ENCODE assay signal across 11 mouse cellular contexts in the genomic region with DNA sequence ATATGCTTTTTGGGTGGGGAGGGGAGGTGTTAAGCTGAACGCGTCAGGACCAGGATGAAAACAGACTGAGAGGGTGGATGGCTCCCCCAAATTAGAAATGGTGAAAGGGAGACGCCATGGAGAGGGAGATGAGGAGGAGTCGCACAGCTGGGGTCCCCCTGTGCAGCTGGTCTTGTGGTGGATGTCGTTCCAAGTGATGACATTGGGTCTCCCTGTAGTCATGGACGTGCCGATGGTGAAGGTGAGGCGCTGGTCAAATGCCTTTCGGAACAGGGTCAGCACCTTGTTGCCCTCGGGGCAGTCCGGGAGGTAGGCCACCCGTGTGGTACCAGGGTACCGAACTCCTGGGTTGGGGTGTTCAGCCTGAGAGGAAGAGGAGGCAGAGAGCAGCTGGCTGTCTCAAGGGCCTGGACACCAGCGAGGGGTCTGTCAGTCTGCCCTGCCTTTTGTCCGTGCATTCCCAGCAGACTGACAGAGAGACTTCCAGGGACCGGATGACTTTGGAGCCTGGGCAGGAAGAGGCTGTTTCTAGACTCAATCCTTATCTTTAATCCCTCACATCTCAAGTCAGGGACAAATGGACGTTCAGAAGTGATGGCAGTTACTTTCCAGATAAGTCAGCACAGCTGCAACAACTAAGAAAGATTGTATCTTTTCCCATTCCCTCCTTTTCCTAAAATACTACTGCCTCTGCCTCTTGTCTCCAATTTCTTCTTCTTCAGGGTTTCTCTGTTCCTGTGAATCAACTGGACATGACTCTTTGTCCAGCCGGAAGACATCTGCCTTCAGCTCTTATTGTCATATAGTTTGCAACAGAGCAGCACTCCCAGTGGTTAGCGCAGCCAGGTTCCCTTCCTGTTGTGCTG. TPM values are rescaled to one million over a fixed set of nuclear protein-coding genes. Genes with fewer than 3 reads are reported as not detected.
DNase-seq lines count a peak whose midpoint lies in the region; ATAC-seq and TF ChIP-seq lines count a peak whose summit lies in the region.
"Had no signal": no experiment of that assay in that cellular context is flagged by ENCODE, and none has a peak within 500 bp of the region (broad histone marks: within the 10 kb centered on the region; RNA-seq: fewer than 3 reads in every experiment).

No protein-coding gene starts in this region.

- no peaks in the 10 kb centered on the region for H3K9me3 ChIP-seq in heart, embryonic 10.5 days
- H3K9me3 ChIP-seq in lung, postnatal 0 days (ENCODE audit: low read length) = no peaks in the 10 kb centered on the region
- H3K9me3 ChIP-seq in embryonic facial prominence, embryonic 14.5 days (ENCODE audit: control insufficient read depth, low read length) = no peaks in the 10 kb centered on the region
- H3K9me3 ChIP-seq in liver, embryonic 16.5 days (replicated peaks; ENCODE audit: control insufficient read depth, low read length) = no peaks in the 10 kb centered on the region
- H3K9me3 ChIP-seq in hindbrain, embryonic 12.5 days (replicated peaks) = no peaks in the 10 kb centered on the region

- TF ChIP-seq CTCF in lung, postnatal 0 days (IDR thresholded peaks at IDR 0.05) = 0 out of 2 replicates have a peak, but pooled peaks have one; percentile 1
- TF ChIP-seq CTCF in lung, adult 2 months (IDR thresholded peaks at IDR 0.05; ENCODE audit: insufficient read depth, low read length) = no peak

- peaks cover 80% of the 10 kb centered on the region for H3K4me1 ChIP-seq in heart, embryonic 10.5 days
- peaks cover 20% of the 10 kb centered on the region; the same call in 1 of the 2 replicates for H3K4me1 ChIP-seq in lung, postnatal 0 days (ENCODE audit: insufficient read depth, low read depth, low read length)
- H3K4me1 ChIP-seq in lung, adult 2 months (ENCODE audit: control insufficient read depth, insufficient read depth, low read length) = peaks cover 3% of the 10 kb centered on the region
- peaks cover 27% of the 10 kb centered on the region for H3K4me1 ChIP-seq in embryonic facial prominence, embryonic 14.5 days (ENCODE audit: control insufficient read depth, insufficient read depth, low read length)
- H3K4me1 ChIP-seq in liver, embryonic 16.5 days (ENCODE audit: control insufficient read depth, low read depth, low read length) = peaks cover 74% of the 10 kb centered on the region
- peaks cover 51% of the 10 kb centered on the region for H3K4me1 ChIP-seq in hindbrain, embryonic 12.5 days

- TF ChIP-seq POLR2A in lung, adult 2 months (IDR thresholded peaks at IDR 0.05; ENCODE audit: borderline replicate concordance, extremely low read depth, low read depth, low read length) = no peak

- peak overlapping the region; percentile 82; the same call in 1 of the 2 replicates for H3K4me2 ChIP-seq in lung, postnatal 0 days (replicated peaks; ENCODE audit: low read depth, low read length)
- H3K4me2 ChIP-seq in embryonic facial prominence, embryonic 14.5 days (ENCODE audit: low read depth, low read length) = peak overlapping the region; percentile 97
- no peak overlapping the region for H3K4me2 ChIP-seq in liver, embryonic 16.5 days (ENCODE audit: low read depth, low read length)
- H3K4me2 ChIP-seq in hindbrain, embryonic 12.5 days (replicated peaks) = no peak overlapping the region

- DNase-seq in heart, embryonic 10.5 days (ENCODE audit: low spot score) = no peak
- no peak for DNase-seq in heart, postnatal 4 days
- DNase-seq in lung, postnatal 0 days (ENCODE audit: low spot score) = no peak
- DNase-seq in lung, adult 2 months = no peak
- no peak for DNase-seq in embryonic facial prominence, embryonic 14.5 days (ENCODE audit: low spot score)
- DNase-seq in adrenal gland, adult (ENCODE audit: inconsistent age in 2 of 2, low spot score in 1 of 2) = no peak
- DNase-seq: right cerebral cortex, postnatal 4 days had no signal

- no peak for TF ChIP-seq EP300 in lung, postnatal 0 days (IDR thresholded peaks at IDR 0.05)

- H3K27ac ChIP-seq in heart, embryonic 10.5 days = no peak overlapping the region; the same call in 1 of the 2 replicates
- 0 out of 2 replicates have a peak overlapping the region, but pooled peaks have one; percentile 14 for H3K27ac ChIP-seq in lung, postnatal 0 days (ENCODE audit: low read length)
- H3K27ac ChIP-seq in embryonic facial prominence, embryonic 14.5 days (replicated peaks; ENCODE audit: low read depth, low read length) = peak overlapping the region; percentile 96
- peak overlapping the region; percentile 87 for H3K27ac ChIP-seq in liver, embryonic 16.5 days (ENCODE audit: low read length)
- H3K27ac ChIP-seq in hindbrain, embryonic 12.5 days = no peak overlapping the region

- H3K9ac ChIP-seq in lung, postnatal 0 days (replicated peaks; ENCODE audit: low read depth) = no peak overlapping the region
- H3K9ac ChIP-seq in embryonic facial prominence, embryonic 14.5 days (ENCODE audit: low read depth, low read length) = 0 out of 2 replicates have a peak overlapping the region, but pooled peaks have one; percentile 88
- H3K9ac ChIP-seq in liver, embryonic 16.5 days (ENCODE audit: low read depth, low read length) = no peak overlapping the region
- H3K9ac ChIP-seq in hindbrain, embryonic 12.5 days = no peak overlapping the region

- 62% methylated on average over 19 of the region's 19 CpGs for WGBS in heart, embryonic 10.5 days
- 61% methylated on average over 19 of the region's 19 CpGs for WGBS in lung, postnatal 0 days
- WGBS in lung, adult 2 months = 73% methylated on average over 19 of the region's 19 CpGs
- WGBS in embryonic facial prominence, embryonic 14.5 days = 74% methylated on average over 19 of the region's 19 CpGs
- whole genome bisulfite sequencing in liver, embryonic 16.5 days (ENCODE audit: insufficient replicate concordance) = 60% methylated on average over 19 of the region's 19 CpGs
- WGBS in hindbrain, embryonic 12.5 days = 78% methylated on average over 19 of the region's 19 CpGs

- no peak for ATAC-seq in lung, postnatal 0 days
- ATAC-seq in embryonic facial prominence, embryonic 14.5 days (ENCODE audit: low read depth) = no peak
- no peak for ATAC-seq in liver, embryonic 16.5 days (ENCODE audit: low read depth)
- ATAC-seq in hindbrain, embryonic 12.5 days (ENCODE audit: low FRiP score) = no peak
- ATAC-seq: inflammation-experienced regulatory T-cells, adult 6 months had no signal

- H3K27me3 ChIP-seq in heart, embryonic 10.5 days (ENCODE audit: insufficient read depth, poor library complexity, severe bottlenecking) = no peaks in the 10 kb centered on the region; the same call in none of the 2 replicates
- peaks cover 5% of the 10 kb centered on the region; the same call in 1 of the 2 replicates for H3K27me3 ChIP-seq in lung, postnatal 0 days (replicated peaks; ENCODE audit: insufficient read depth, low read length)
- no peaks in the 10 kb centered on the region for H3K27me3 ChIP-seq in embryonic facial prominence, embryonic 14.5 days (replicated peaks; ENCODE audit: control insufficient read depth, insufficient read depth, low read length)
- peaks cover 3% of the 10 kb centered on the region for H3K27me3 ChIP-seq in liver, embryonic 16.5 days (ENCODE audit: control insufficient read depth, insufficient read depth, low read depth, low read length)
- no peaks in the 10 kb centered on the region for H3K27me3 ChIP-seq in hindbrain, embryonic 12.5 days
- H3K27me3 ChIP-seq: CH12.LX had no signal

- H3K36me3 ChIP-seq in heart, embryonic 10.5 days = peaks cover 18% of the 10 kb centered on the region
- no peaks in the 10 kb centered on the region for H3K36me3 ChIP-seq in lung, postnatal 0 days (ENCODE audit: insufficient read depth, low read length)
- peaks cover 35% of the 10 kb centered on the region for H3K36me3 ChIP-seq in embryonic facial prominence, embryonic 14.5 days (ENCODE audit: control insufficient read depth, insufficient read depth, low read length)
- no peaks in the 10 kb centered on the region for H3K36me3 ChIP-seq in liver, embryonic 16.5 days (ENCODE audit: control insufficient read depth, insufficient read depth)
- H3K36me3 ChIP-seq in hindbrain, embryonic 12.5 days = peaks cover 17% of the 10 kb centered on the region; the same call in 1 of the 2 replicates

- 0 out of 2 replicates have a peak overlapping the region, but pooled peaks have one; percentile 81 for H3K4me3 ChIP-seq in heart, embryonic 10.5 days
- H3K4me3 ChIP-seq in lung, postnatal 0 days (ENCODE audit: low read depth, low read length) = no peak overlapping the region
- no peak overlapping the region for H3K4me3 ChIP-seq in lung, adult 2 months (replicated peaks; ENCODE audit: extremely low read depth, low read depth, low read length)
- H3K4me3 ChIP-seq in embryonic facial prominence, embryonic 14.5 days (ENCODE audit: low read depth, low read length) = peak overlapping the region; percentile 74; the same call in 1 of the 2 replicates
- no peak overlapping the region for H3K4me3 ChIP-seq in liver, embryonic 16.5 days (ENCODE audit: low read depth, low read length)
- H3K4me3 ChIP-seq in hindbrain, embryonic 12.5 days = no peak overlapping the region

RNA-seq across cellular contexts. Expression of a gene that starts 1.5 kb away (rescaled TPM):
- polyA plus RNA-seq in heart, embryonic 10.5 days (2016; fragmentation: Nextera tagmentation; extraction: Ambion mirVana) = 21.4 and 28.8 TPM in 2 replicates
- total RNA-seq in heart, postnatal 4 days (2021) = 10 to 100 TPM; 19.9 to 21.0 TPM
- 27.9 and 37.1 TPM in 2 replicates for polyA plus RNA-seq in lung, postnatal 0 days (2015; fragmentation: Nextera tagmentation; extraction: Ambion mirVana)
- polyA plus RNA-seq in lung, adult 2 months (2012; rRNA removed) = 29.1 and 36.7 TPM in 2 replicates
- 76.7 and 87.7 TPM in 2 replicates for polyA plus RNA-seq in embryonic facial prominence, embryonic 14.5 days (2014; fragmentation: Nextera tagmentation; extraction: Ambion mirVana)
- 4.8 and 5.7 TPM in 2 replicates for polyA plus RNA-seq in liver, embryonic 16.5 days (2015; fragmentation: Nextera tagmentation; extraction: Ambion mirVana)
- polyA plus RNA-seq in hindbrain, embryonic 12.5 days (2016; fragmentation: Nextera tagmentation; extraction: Ambion mirVana) = 52.2 and 61.4 TPM in 2 replicates

RNA-seq across cellular contexts. Expression of a gene that starts 4.1 kb away (rescaled TPM):
- 78.4 and 91.4 TPM in 2 replicates for polyA plus RNA-seq in heart, embryonic 10.5 days (2016; fragmentation: Nextera tagmentation; extraction: Ambion mirVana)
- 10 to 100 TPM; 50.0 to 53.8 TPM for total RNA-seq in heart, postnatal 4 days (2021)
- polyA plus RNA-seq in lung, postnatal 0 days (2015; fragmentation: Nextera tagmentation; extraction: Ambion mirVana) = 47.5 and 47.8 TPM in 2 replicates
- polyA plus RNA-seq in lung, adult 2 months (2012; rRNA removed) = 134 and 157 TPM in 2 replicates
- 112 and 120 TPM in 2 replicates for polyA plus RNA-seq in embryonic facial prominence, embryonic 14.5 days (2014; fragmentation: Nextera tagmentation; extraction: Ambion mirVana)
- 13.4 and 14.8 TPM in 2 replicates for polyA plus RNA-seq in liver, embryonic 16.5 days (2015; fragmentation: Nextera tagmentation; extraction: Ambion mirVana)
- 199 and 203 TPM in 2 replicates for polyA plus RNA-seq in hindbrain, embryonic 12.5 days (2016; fragmentation: Nextera tagmentation; extraction: Ambion mirVana)

RNA-seq across cellular contexts. Expression of a gene that starts 11.0 kb away (rescaled TPM):
- 9.2 and 12.9 TPM in 2 replicates for polyA plus RNA-seq in heart, embryonic 10.5 days (2016; fragmentation: Nextera tagmentation; extraction: Ambion mirVana)
- total RNA-seq in heart, postnatal 4 days (2021) = 10 to 100 TPM; 25.7 to 31.8 TPM
- 1.0 and 1.1 TPM in 2 replicates for polyA plus RNA-seq in lung, postnatal 0 days (2015; fragmentation: Nextera tagmentation; extraction: Ambion mirVana)
- polyA plus RNA-seq in lung, adult 2 months (2012; rRNA removed) = 3.5 and 7.4 TPM in 2 replicates
- polyA plus RNA-seq in embryonic facial prominence, embryonic 14.5 days (2014; fragmentation: Nextera tagmentation; extraction: Ambion mirVana) = 0.86 and 1.7 TPM in 2 replicates
- 2.2 and 2.7 TPM in 2 replicates for polyA plus RNA-seq in liver, embryonic 16.5 days (2015; fragmentation: Nextera tagmentation; extraction: Ambion mirVana)
- polyA plus RNA-seq in hindbrain, embryonic 12.5 days (2016; fragmentation: Nextera tagmentation; extraction: Ambion mirVana) = 1.2 and 2.2 TPM in 2 replicates

RNA-seq across cellular contexts. Expression of a gene that starts 20.0 kb away (rescaled TPM):
- 27.9 and 29.3 TPM in 2 replicates for polyA plus RNA-seq in heart, embryonic 10.5 days (2016; fragmentation: Nextera tagmentation; extraction: Ambion mirVana)
- 10 to 100 TPM; 25.7 to 26.6 TPM for total RNA-seq in heart, postnatal 4 days (2021)
- 31.0 and 35.1 TPM in 2 replicates for polyA plus RNA-seq in lung, postnatal 0 days (2015; fragmentation: Nextera tagmentation; extraction: Ambion mirVana)
- polyA plus RNA-seq in lung, adult 2 months (2012; rRNA removed) = 36.6 and 45.7 TPM in 2 replicates
- 19.3 and 20.7 TPM in 2 replicates for polyA plus RNA-seq in embryonic facial prominence, embryonic 14.5 days (2014; fragmentation: Nextera tagmentation; extraction: Ambion mirVana)
- 39.1 and 40.1 TPM in 2 replicates for polyA plus RNA-seq in liver, embryonic 16.5 days (2015; fragmentation: Nextera tagmentation; extraction: Ambion mirVana)
- polyA plus RNA-seq in hindbrain, embryonic 12.5 days (2016; fragmentation: Nextera tagmentation; extraction: Ambion mirVana) = 23.2 and 24.9 TPM in 2 replicates

RNA-seq across cellular contexts. Expression of a gene that starts 26.4 kb away (rescaled TPM):
- 1.5 and 3.6 TPM in 2 replicates for polyA plus RNA-seq in heart, embryonic 10.5 days (2016; fragmentation: Nextera tagmentation; extraction: Ambion mirVana)
- total RNA-seq in heart, postnatal 4 days (2021) = 1 to 10 TPM; 2.2 to 2.7 TPM
- polyA plus RNA-seq in lung, postnatal 0 days (2015; fragmentation: Nextera tagmentation; extraction: Ambion mirVana) = 9.1 and 9.6 TPM in 2 replicates
- polyA plus RNA-seq in lung, adult 2 months (2012; rRNA removed) = 70.8 and 81.2 TPM in 2 replicates
- polyA plus RNA-seq in embryonic facial prominence, embryonic 14.5 days (2014; fragmentation: Nextera tagmentation; extraction: Ambion mirVana) = 9.0 and 9.8 TPM in 2 replicates
- polyA plus RNA-seq in liver, embryonic 16.5 days (2015; fragmentation: Nextera tagmentation; extraction: Ambion mirVana) = 18.7 and 24.3 TPM in 2 replicates
- polyA plus RNA-seq in hindbrain, embryonic 12.5 days (2016; fragmentation: Nextera tagmentation; extraction: Ambion mirVana) = 21.6 and 25.8 TPM in 2 replicates

Comparison
In these comparisons a context has a peak if more than half of its experiments do, and no peak if none do; other contexts are left out.
1. H3K27ac ChIP-seq: peak in lung, postnatal 0 days (single experiment), embryonic facial prominence, embryonic 14.5 days (single experiment) and liver, embryonic 16.5 days (single experiment); none in heart, embryonic 10.5 days (single experiment) and hindbrain, embryonic 12.5 days (single experiment).
2. H3K4me3 ChIP-seq: peak in heart, embryonic 10.5 days (single experiment) and embryonic facial prominence, embryonic 14.5 days (single experiment); none in lung, postnatal 0 days (single experiment), lung, adult 2 months (single experiment), liver, embryonic 16.5 days (single experiment) and hindbrain, embryonic 12.5 days (single experiment).
3. H3K4me2 ChIP-seq: peak in lung, postnatal 0 days (single experiment) and embryonic facial prominence, embryonic 14.5 days (single experiment); none in liver, embryonic 16.5 days (single experiment) and hindbrain, embryonic 12.5 days (single experiment).